Mouse (Mus musculus): Measurements from ENCODE around the gene Kcnq1. TPM values are rescaled to one million over a fixed set of nuclear protein-coding genes. Genes with fewer than 3 reads are reported as not detected.

The Kcnq1 gene
- total and polyA plus RNA-seq, 3 experiments = 0.63 to 0.96 TPM; not detected in 1

DNA sequence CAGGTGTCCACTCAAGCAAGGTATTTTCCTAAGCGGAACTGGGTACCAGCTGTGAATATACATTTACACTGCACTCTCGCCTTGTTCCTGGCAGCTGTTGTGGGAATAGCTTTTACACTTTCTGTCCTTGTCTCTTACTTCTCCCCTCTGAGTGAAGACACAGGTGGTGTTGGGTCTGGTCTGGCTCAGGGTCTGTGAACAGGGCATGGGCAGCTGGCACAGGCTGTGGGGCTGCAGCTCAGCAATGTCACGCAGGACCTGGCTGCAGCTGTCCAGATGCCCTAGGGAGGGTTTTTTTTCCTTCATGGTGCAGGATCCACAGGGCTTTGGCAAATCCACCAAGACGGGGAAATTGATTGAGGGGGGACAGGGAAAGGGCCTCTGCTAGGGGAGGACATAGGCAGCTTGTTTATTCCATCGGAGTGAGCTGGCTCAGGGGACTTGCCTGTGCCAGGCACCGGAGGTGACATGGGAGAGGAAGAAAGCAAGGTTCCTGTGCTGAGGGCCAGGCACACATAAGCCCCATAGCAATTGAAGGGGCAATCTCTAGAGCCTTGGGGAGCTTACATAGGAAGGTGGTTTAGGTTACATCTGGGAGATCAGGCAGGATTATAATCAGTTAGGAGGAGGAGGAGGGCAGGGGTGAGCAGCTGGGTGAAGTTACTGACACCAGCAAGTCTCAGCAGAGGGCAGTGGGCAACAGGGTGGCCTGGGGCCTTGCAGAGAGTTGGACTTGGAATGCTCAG is 147.1 kb downstream of the Kcnq1 start:
- Histone ChIP-seq H3K36me3 (ENCODE audit: control insufficient read depth in 1 of 2, insufficient read depth in 2 of 2, low read length in 2 of 2) (peaks cover 0 to 5% of the 10 kb centered on the region in 2 experiments; a peak in 2 of 4 replicates), H3K9me3 (replicated peaks; ENCODE audit: insufficient read depth, low read length) (no peaks in the 10 kb centered on the region; the same call in 1 of the 2 replicates), H3K4me3 (ENCODE audit: control insufficient read depth in 1 of 2, insufficient read depth in 1 of 2, low read depth in 2 of 2, low read length in 2 of 2) (no peak overlapping the region), H3K79me2 (ENCODE audit: control insufficient read depth, insufficient read depth, low read length, poor library complexity) (peaks cover 17% of the 10 kb centered on the region), H3K4me1 (ENCODE audit: control insufficient read depth in 1 of 2, insufficient read depth in 2 of 2, low read length in 2 of 2) (no peaks in the 10 kb centered on the region), H3K27me3 (ENCODE audit: control insufficient read depth in 1 of 2, insufficient read depth in 2 of 2, low read length in 2 of 2) (no peaks in the 10 kb centered on the region; a peak in 1 of 4 replicates), H3K27ac (ENCODE audit: control insufficient read depth, low read depth, low read length) (no peak overlapping the region), H3K9ac (ENCODE audit: control insufficient read depth, low read depth, low read length, poor library complexity, severe bottlenecking) (no peak overlapping the region)
- TF ChIP-seq GATA1 (IDR thresholded peaks at IDR 0.05; ENCODE audit: low read depth, low read length) (no peak), NELFE (IDR thresholded peaks at IDR 0.05; ENCODE audit: low read depth, low read length) (no peak)
- no peak for DNase-seq (ENCODE audit: low read depth, low spot score)

DNA sequence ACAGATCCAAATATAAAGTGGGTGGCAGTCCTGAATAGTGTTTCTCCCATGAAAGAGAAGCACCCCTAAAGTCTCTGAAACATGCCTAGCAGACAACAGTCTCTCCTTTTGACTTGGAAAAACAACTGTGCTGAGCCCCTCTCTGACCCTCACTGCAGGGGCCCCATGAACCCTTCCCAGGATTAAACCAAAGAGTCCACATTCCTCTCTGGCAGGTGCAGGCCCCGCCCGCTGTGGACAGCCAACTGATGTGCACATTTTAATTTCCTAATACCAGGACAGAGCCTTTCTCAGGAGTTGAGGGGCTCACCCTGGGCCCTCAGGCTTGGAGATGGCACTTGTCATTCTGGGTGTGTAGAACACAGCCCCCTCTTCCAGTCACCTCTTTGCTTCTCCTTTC is 148.7 kb downstream of the Kcnq1 start:
- Histone ChIP-seq H3K27ac (ENCODE audit: control insufficient read depth, low read depth, low read length) (no peak overlapping the region), H3K9ac (ENCODE audit: control insufficient read depth, low read depth, low read length, poor library complexity, severe bottlenecking) (no peak overlapping the region), H3K4me3 (ENCODE audit: control insufficient read depth in 1 of 2, insufficient read depth in 1 of 2, low read depth in 2 of 2, low read length in 2 of 2) (no peak overlapping the region), H3K79me2 (ENCODE audit: control insufficient read depth, insufficient read depth, low read length, poor library complexity) (peaks cover 22% of the 10 kb centered on the region), H3K27me3 (ENCODE audit: control insufficient read depth in 1 of 2, insufficient read depth in 2 of 2, low read length in 2 of 2) (no peaks in the 10 kb centered on the region; a peak in 1 of 4 replicates), H3K9me3 (replicated peaks; ENCODE audit: insufficient read depth, low read length) (no peaks in the 10 kb centered on the region; the same call in 1 of the 2 replicates), H3K4me1 (ENCODE audit: control insufficient read depth in 1 of 2, insufficient read depth in 2 of 2, low read length in 2 of 2) (no peaks in the 10 kb centered on the region), H3K36me3 (ENCODE audit: control insufficient read depth in 1 of 2, insufficient read depth in 2 of 2, low read length in 2 of 2) (peaks cover 0 to 4% of the 10 kb centered on the region in 2 experiments; a peak in 2 of 4 replicates)
- TF ChIP-seq RCOR1 (IDR thresholded peaks at IDR 0.05; ENCODE audit: low read depth, low read length) = no peak
- DNase-seq (ENCODE audit: low read depth, low spot score) = no peak

DNA sequence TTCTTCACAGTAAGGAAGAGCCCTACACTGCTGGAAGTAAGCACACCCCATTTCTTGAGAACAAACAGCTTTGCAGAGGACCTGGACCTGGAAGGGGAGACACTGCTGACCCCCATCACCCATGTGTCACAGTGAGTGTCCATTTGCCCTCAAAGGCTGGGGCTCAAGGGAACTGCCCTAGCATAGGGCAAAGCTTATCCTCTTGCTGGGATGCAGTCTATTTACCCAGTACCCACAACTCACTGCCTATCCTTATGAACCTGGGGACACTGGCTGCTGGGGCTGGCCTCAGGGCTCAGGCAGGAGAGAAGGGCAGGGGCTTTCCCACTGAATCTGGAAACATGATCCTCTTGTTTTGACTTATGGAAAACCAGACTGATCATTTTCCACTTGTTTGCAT is 155.1 kb downstream of the Kcnq1 start:
- Histone ChIP-seq H3K9me3 (replicated peaks; ENCODE audit: insufficient read depth, low read length) (no peaks in the 10 kb centered on the region), H3K4me1 (ENCODE audit: control insufficient read depth in 1 of 2, insufficient read depth in 2 of 2, low read length in 2 of 2) (no peaks in the 10 kb centered on the region), H3K79me2 (ENCODE audit: control insufficient read depth, insufficient read depth, low read length, poor library complexity) (peaks cover 61% of the 10 kb centered on the region), H3K27me3 (ENCODE audit: control insufficient read depth in 1 of 2, insufficient read depth in 2 of 2, low read length in 2 of 2) (no peaks in the 10 kb centered on the region), H3K27ac (ENCODE audit: control insufficient read depth, low read depth, low read length) (no peak overlapping the region), H3K9ac (ENCODE audit: control insufficient read depth, low read depth, low read length, poor library complexity, severe bottlenecking) (no peak overlapping the region), H3K36me3 (ENCODE audit: control insufficient read depth in 1 of 2, insufficient read depth in 2 of 2, low read length in 2 of 2) (peaks cover 0 to 6% of the 10 kb centered on the region in 2 experiments; a peak in 2 of 4 replicates), H3K4me3 (ENCODE audit: control insufficient read depth in 1 of 2, insufficient read depth in 1 of 2, low read depth in 2 of 2, low read length in 2 of 2) (no peak overlapping the region)
- DNase-seq (ENCODE audit: low read depth, low spot score) = no peak
- TF ChIP-seq POLR2AphosphoS2 (IDR thresholded peaks at IDR 0.05; ENCODE audit: low read length) (no peak), ZKSCAN1 (IDR thresholded peaks at IDR 0.05; ENCODE audit: low read depth, low read length) (no peak), TBP (IDR thresholded peaks at IDR 0.05; ENCODE audit: low read depth, low read length) (no peak), MXI1 (IDR thresholded peaks at IDR 0.05; ENCODE audit: low read depth, low read length) (no peak), MYC (IDR thresholded peaks at IDR 0.05; ENCODE audit: low read depth, low read length) (no peak), MYB (IDR thresholded peaks at IDR 0.05; ENCODE audit: low read depth, low read length) (no peak), HCFC1 (IDR thresholded peaks at IDR 0.05; ENCODE audit: low read depth, low read length) (no peak), GATA1 (IDR thresholded peaks at IDR 0.05; ENCODE audit: low read depth, low read length) (no peak), USF1 (IDR thresholded peaks at IDR 0.05; ENCODE audit: low read depth, low read length) (no peak), ZNF384 (IDR thresholded peaks at IDR 0.05; ENCODE audit: low read depth, low read length) (no peak), ZMIZ1 (IDR thresholded peaks at IDR 0.05; ENCODE audit: low read depth, low read length) (no peak), RAD21 (IDR thresholded peaks at IDR 0.05; ENCODE audit: low read depth, low read length) (no peak)

All from MEL (cell line).